Mouse (Mus musculus) forebrain, embryonic 11.5 days (tissue): ENCODE data around the gene Zfhx3. TPM values are rescaled to one million over a fixed set of nuclear protein-coding genes. Genes with fewer than 3 reads are reported as not detected.

ENCODE experiments used
- ATAC-seq: fragments of 200-750 bp; cut with Nextera tagmentation; replicated peaks from 2 replicates; pipeline ENCODE4 v1.8.0; 2017; ENCODE audit warnings: moderate TSS enrichment; ENCODE audit not compliant: low FRiP score
- DNase-seq: peaks from one replicate; pipeline ENCODE4 v3.0.0-alpha.2; 2017; ENCODE audit warnings: low spot score
- H3K27ac ChIP-seq: fragments of 300-500 bp; sonication (generic); 2 replicates; pipeline ENCODE4 v1.5.1; 2014; ENCODE audit warnings: low read depth, low read length
- H3K27me3 ChIP-seq: fragments of 300-500 bp; sonication (generic); 2 replicates; pipeline ENCODE4 v1.6.1; 2014; ENCODE audit warnings: mild to moderate bottlenecking, low read length, mixed read lengths; ENCODE audit not compliant: control insufficient read depth, insufficient read depth
- H3K36me3 ChIP-seq: fragments of 300-500 bp; sonication (generic); 2 replicates; pipeline ENCODE4 v1.6.1; 2014; ENCODE audit warnings: mild to moderate bottlenecking, low read length, moderate library complexity, mixed read lengths; ENCODE audit not compliant: control insufficient read depth, insufficient read depth
- H3K4me1 ChIP-seq: fragments of 300-500 bp; sonication (generic); replicated peaks from 2 replicates; pipeline ENCODE4 v1.6.1; 2014; ENCODE audit warnings: low read length, mixed read lengths; ENCODE audit not compliant: control insufficient read depth, insufficient read depth
- H3K4me2 ChIP-seq: fragments of 300-500 bp; sonication (generic); 2 replicates; pipeline ENCODE4 v1.6.1; 2014; ENCODE audit warnings: low read depth, mild to moderate bottlenecking, low read length, moderate library complexity, mixed read lengths; ENCODE audit not compliant: severe bottlenecking
- H3K4me3 ChIP-seq: fragments of 300-500 bp; sonication (generic); 2 replicates; pipeline ENCODE4 v1.5.1; 2014; ENCODE audit warnings: low read depth, low read length
- H3K9ac ChIP-seq: fragments of 300-500 bp; sonication (generic); 2 replicates; pipeline ENCODE4 v1.6.1; 2014; ENCODE audit warnings: low read length
- H3K9me3 ChIP-seq: fragments of 300-500 bp; sonication (generic); 2 replicates; pipeline ENCODE4 v1.6.1; 2016; ENCODE audit warnings: low read length, mixed read lengths; ENCODE audit not compliant: control insufficient read depth
- WGBS: fragments of 180-500 bp; shearing (Covaris S2); extraction: QIAGEN DNeasy Blood & Tissue Kit; methylation state at CpG from one replicate; pipeline ENCODE4 v1.1.7; 2014; 5-methylcytosine and 5-hydroxymethylcytosine counted together
- polyA plus RNA-seq: library from polyadenylated mRNA; unstranded; fragments of >200 nt; fragmentation: Nextera tagmentation; extraction: Ambion mirVana; gene quantifications from 2 replicates; pipeline ENCODE4 v1.2.1, GENCODE M21; 2014

Gene Zfhx3
- polyA plus RNA-seq, 1 experiment from 2014 or later: 22.9 TPM

GRCm38 (mm10) chr8:108783155-108783554, 840.7 kb downstream of the Zfhx3 start:
- H3K4me3 ChIP-seq: no peak overlapping the region
- DNase-seq (no peak), ATAC-seq (no peak)
- peaks cover 1% of the 10 kb centered on the region for H3K4me1 ChIP-seq
- H3K36me3 ChIP-seq: no peaks in the 10 kb centered on the region
- peaks cover 9% of the 10 kb centered on the region; the same call in 1 of the 2 replicates for H3K27me3 ChIP-seq
- no peak overlapping the region for H3K9ac ChIP-seq
- 71% methylated on average over 10 of the region's 10 CpGs for WGBS
- H3K9me3 ChIP-seq: no peaks in the 10 kb centered on the region
- no peak overlapping the region for H3K27ac ChIP-seq
- H3K4me2 ChIP-seq: no peak overlapping the region

- Histone ChIP-seq H3K9me3 (peaks cover 9% of the 10 kb centered on the region; the same call in 1 of the 2 replicates), H3K4me2 (peak overlapping the region; percentile 31; the same call in 1 of the 2 replicates), H3K9ac (no peak overlapping the region), H3K4me1 (peaks cover 22% of the 10 kb centered on the region), H3K27me3 (peaks cover 11% of the 10 kb centered on the region), H3K36me3 (peaks cover 12% of the 10 kb centered on the region), H3K27ac (0 out of 2 replicates have a peak overlapping the region, but pooled peaks have one; percentile 20), H3K4me3 (no peak overlapping the region)
- WGBS: 24% methylated on average over 6 of the region's 6 CpGs
- DNase-seq (no peak), ATAC-seq (peak; percentile 82)
Measured at GRCm38 (mm10) chr8:108788156-108788761, 845.8 kb downstream of the Zfhx3 start.

DNA sequence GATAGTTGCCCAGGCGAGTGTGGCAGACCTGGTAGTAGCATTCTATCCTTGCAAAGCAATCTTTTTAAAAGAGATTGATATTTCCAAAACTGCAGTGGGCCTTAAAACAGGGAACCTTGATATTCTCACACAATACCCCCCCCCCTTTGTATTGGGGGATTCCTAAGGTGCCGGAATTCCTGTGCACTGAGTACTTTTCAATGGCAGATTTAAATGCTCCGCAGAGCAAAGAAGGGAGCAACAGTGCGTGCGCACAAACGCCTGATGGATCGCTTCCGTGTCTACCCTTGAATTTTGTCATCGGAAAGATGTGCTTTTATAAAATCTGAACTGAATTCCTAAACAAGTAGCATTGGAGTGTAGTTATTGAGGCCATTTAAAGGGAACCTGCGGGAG, 846.3 kb downstream of the Zfhx3 start:
- H3K27me3 ChIP-seq: peaks cover 11% of the 10 kb centered on the region
- H3K4me1 ChIP-seq: peaks cover 22% of the 10 kb centered on the region
- H3K4me2 ChIP-seq: peak overlapping the region; percentile 31; the same call in 1 of the 2 replicates
- H3K4me3 ChIP-seq: no peak overlapping the region
- H3K36me3 ChIP-seq: peaks cover 16% of the 10 kb centered on the region
- no peak for DNase-seq
- 16% methylated on average over 10 of the region's 10 CpGs for WGBS
- no peak overlapping the region for H3K27ac ChIP-seq
- peaks cover 9% of the 10 kb centered on the region; the same call in 1 of the 2 replicates for H3K9me3 ChIP-seq
- ATAC-seq: peak; percentile 65; the same call in 1 of the 2 replicates
- no peak overlapping the region for H3K9ac ChIP-seq

DNA sequence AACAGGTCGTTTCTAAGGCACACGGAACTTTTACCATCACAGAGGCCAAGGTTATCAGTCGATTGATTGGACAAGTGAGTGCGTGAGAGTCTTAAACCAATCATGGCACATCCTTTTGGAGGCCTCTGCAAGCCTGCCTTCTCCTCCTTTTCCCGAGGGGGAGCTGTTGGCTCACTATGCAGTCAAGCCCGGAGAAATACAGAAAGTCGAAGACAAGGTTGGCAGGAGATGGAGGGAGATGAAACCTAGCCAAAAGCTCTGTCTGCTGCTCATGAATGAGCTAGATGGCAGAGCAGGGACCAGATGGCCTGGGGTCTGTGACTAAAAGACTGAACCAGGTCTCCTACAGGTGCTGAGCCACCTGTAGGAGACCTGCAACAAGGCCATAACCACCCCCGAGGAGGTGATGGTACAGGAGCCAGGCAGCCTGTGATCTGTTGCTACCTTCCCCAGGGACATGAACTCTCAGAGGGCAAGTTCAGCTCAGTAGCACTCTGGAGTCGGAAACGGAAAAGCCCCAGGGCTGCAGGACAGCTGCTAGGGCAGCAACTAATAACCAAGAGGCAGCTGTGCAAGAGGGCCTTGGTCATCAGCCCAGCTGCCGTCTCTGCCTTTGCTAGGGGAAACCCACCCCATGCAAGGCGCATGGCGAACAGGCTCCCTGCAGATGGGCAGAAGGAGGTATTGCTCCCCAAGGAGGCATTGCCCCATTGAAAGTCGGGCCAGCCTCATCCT, 848.3 kb downstream of the Zfhx3 start:
- ATAC-seq (no peak), DNase-seq (no peak)
- peaks cover 9% of the 10 kb centered on the region for H3K27me3 ChIP-seq
- H3K4me3 ChIP-seq: no peak overlapping the region
- no peak overlapping the region for H3K4me2 ChIP-seq
- H3K9ac ChIP-seq: no peak overlapping the region
- peaks cover 9% of the 10 kb centered on the region; the same call in 1 of the 2 replicates for H3K9me3 ChIP-seq
- peaks cover 22% of the 10 kb centered on the region for H3K4me1 ChIP-seq
- peaks cover 27% of the 10 kb centered on the region for H3K36me3 ChIP-seq
- WGBS: 77% methylated on average over 14 of the region's 14 CpGs
- H3K27ac ChIP-seq: no peak overlapping the region

GRCm38 (mm10) chr8:108796076-108796475, 853.6 kb downstream of the Zfhx3 start:
- Histone ChIP-seq H3K4me3 (no peak overlapping the region), H3K9me3 (peaks cover 9% of the 10 kb centered on the region; the same call in 1 of the 2 replicates), H3K9ac (no peak overlapping the region), H3K36me3 (peaks cover 27% of the 10 kb centered on the region), H3K4me1 (no peaks in the 10 kb centered on the region), H3K27ac (no peak overlapping the region), H3K4me2 (no peak overlapping the region), H3K27me3 (no peaks in the 10 kb centered on the region; the same call in 1 of the 2 replicates)
- 93% methylated on average over 3 of the region's 3 CpGs for WGBS
- DNase-seq: no peak
- ATAC-seq: no peak

DNA sequence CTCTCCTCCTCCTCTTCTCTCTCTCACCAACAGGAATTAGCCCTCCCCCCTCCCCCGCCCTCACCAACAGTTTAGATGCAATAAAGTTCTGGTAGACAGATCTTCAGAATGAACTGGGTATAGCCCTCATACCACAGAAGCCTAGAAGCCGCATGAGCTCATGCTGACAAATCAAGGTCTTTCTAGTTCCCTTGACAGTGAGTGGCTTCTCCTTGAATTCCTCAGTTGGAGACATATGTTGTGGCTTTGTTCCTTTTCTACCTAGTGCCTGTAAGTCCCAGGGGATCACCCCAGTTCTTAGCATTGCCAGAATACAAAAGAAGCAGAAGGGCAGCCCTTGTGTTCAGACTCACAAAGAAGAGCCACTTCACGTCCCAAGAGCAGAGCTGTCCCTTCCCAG, 854.4 kb downstream of the Zfhx3 start:
- peaks cover 29% of the 10 kb centered on the region for H3K36me3 ChIP-seq
- H3K9me3 ChIP-seq: peaks cover 9% of the 10 kb centered on the region; the same call in 1 of the 2 replicates
- no peaks in the 10 kb centered on the region for H3K27me3 ChIP-seq
- no peaks in the 10 kb centered on the region for H3K4me1 ChIP-seq
- H3K9ac ChIP-seq: no peak overlapping the region
- ATAC-seq: no peak
- no peak overlapping the region for H3K4me2 ChIP-seq
- WGBS: 90% methylated on average over 3 of the region's 3 CpGs
- DNase-seq: no peak
- H3K27ac ChIP-seq: no peak overlapping the region
- no peak overlapping the region for H3K4me3 ChIP-seq

GRCm38 (mm10) chr8:108798012-108798411, 855.6 kb downstream of the Zfhx3 start:
- Histone ChIP-seq H3K9ac (no peak overlapping the region), H3K27ac (no peak overlapping the region), H3K36me3 (peaks cover 20% of the 10 kb centered on the region), H3K4me2 (no peak overlapping the region), H3K27me3 (no peaks in the 10 kb centered on the region), H3K4me1 (no peaks in the 10 kb centered on the region), H3K4me3 (no peak overlapping the region), H3K9me3 (no peaks in the 10 kb centered on the region; the same call in 1 of the 2 replicates)
- no peak for DNase-seq
- 73% methylated on average over 12 of the region's 12 CpGs for WGBS
- no peak for ATAC-seq

GRCm38 (mm10) chr8:108799250-108799649, 856.8 kb downstream of the Zfhx3 start:
- no peak overlapping the region for H3K4me2 ChIP-seq
- no peak for ATAC-seq
- no peak overlapping the region for H3K27ac ChIP-seq
- DNase-seq: no peak
- 94% methylated on average over 6 of the region's 6 CpGs for WGBS
- H3K9me3 ChIP-seq: no peaks in the 10 kb centered on the region; the same call in 1 of the 2 replicates
- no peaks in the 10 kb centered on the region for H3K4me1 ChIP-seq
- no peak overlapping the region for H3K9ac ChIP-seq
- H3K27me3 ChIP-seq: no peaks in the 10 kb centered on the region
- no peak overlapping the region for H3K4me3 ChIP-seq
- H3K36me3 ChIP-seq: peaks cover 9% of the 10 kb centered on the region
